Mouse (Mus musculus) left cerebral cortex, postnatal 25 days (tissue): Measurements from ENCODE around the gene Mrpl45. TPM values are rescaled to one million over a fixed set of nuclear protein-coding genes. Genes with fewer than 3 reads are reported as not detected.
"Not testable (repeated sequence)": the region's sequence is repeated elsewhere in the genome, so short reads cannot be mapped to it uniquely, and the experiment has no call there.

Source experiments
- DNase-seq, 2 experiments: peaks; one replicate each; pipeline ENCODE4 v3.0.0; 2022; ENCODE audit warnings: low spot score in 2 of 2, mixed read lengths in 1 of 2
- intact Hi-C: fragments of 180-260 bp; cut with DNase I; formaldehyde crosslinking; loops from one replicate; pipeline ENCODE4 v1.15.1; 2025
- total RNA-seq, 2 experiments: library from RNA; stranded (reverse); gene quantifications; 2 replicates each; pipeline ENCODE4 v1.2.3; 2021

Mrpl45 gene
- 10 to 100 TPM; 27.0 to 27.2 TPM for total RNA-seq

- peak; percentile 99 for DNase-seq
- intact Hi-C loops, result no loop called here
Observed at GRCm38 (mm10) chr11:97315504-97316503, at the start of gene Mrpl45. Gene Mrpl45, plus strand, starts transcription at chr11:97315716.

- DNase-seq, intact Hi-C loops: not testable (repeated sequence)
Observed at GRCm38 (mm10) chr11:97266544-97266943, 49.0 kb upstream of the Mrpl45 start.

- intact Hi-C loops, result not testable (repeated sequence)
Observed at GRCm38 (mm10) chr11:97270004-97270403, 45.5 kb upstream of the Mrpl45 start.

GRCm38 (mm10) chr11:97272835-97273234, 42.7 kb upstream of the Mrpl45 start:
- intact Hi-C loops, result no loop called here
- no peak for DNase-seq

More at GRCm38 (mm10) chr11:97270004-97270403, 45.5 kb upstream of the Mrpl45 start:
- not testable (repeated sequence) for DNase-seq

- no peak for DNase-seq
- intact Hi-C loops, result no loop called here
Observed at GRCm38 (mm10) chr11:97273613-97274012, 41.9 kb upstream of the Mrpl45 start.

GRCm38 (mm10) chr11:97274947-97275346, 40.6 kb upstream of the Mrpl45 start:
- intact Hi-C loops, result not testable (repeated sequence)

GRCm38 (mm10) chr11:97275349-97275748, 40.2 kb upstream of the Mrpl45 start:
- intact Hi-C loops, result no loop called here
- DNase-seq, result no peak

More at GRCm38 (mm10) chr11:97274947-97275346, 40.6 kb upstream of the Mrpl45 start:
- not testable (repeated sequence) for DNase-seq

- intact Hi-C loops, result no loop called here
- DNase-seq, result no peak
Observed at GRCm38 (mm10) chr11:97276019-97276418, 39.5 kb upstream of the Mrpl45 start.

GRCm38 (mm10) chr11:97277166-97277565, 38.4 kb upstream of the Mrpl45 start:
- intact Hi-C loops, result no loop called here
- DNase-seq, result no peak

- intact Hi-C loops, result loop anchor here (2.0 kb wide), 1 partner anchor 90 kb away; no protein-coding TSS in a partner anchor
- DNase-seq, result no peak
Observed at GRCm38 (mm10) chr11:97278456-97278855, 37.1 kb upstream of the Mrpl45 start.

GRCm38 (mm10) chr11:97279040-97279404, 36.5 kb upstream of the Mrpl45 start:
- no peak for DNase-seq
- intact Hi-C loops, result loop anchor here (2.0 kb wide), 1 partner anchor 90 kb away; no protein-coding TSS in a partner anchor

GRCm38 (mm10) chr11:97279405-97280215, 35.9 kb upstream of the Mrpl45 start:
- intact Hi-C loops, result loop anchor here (1.0 to 2.0 kb wide), 2 partner anchors 32 to 91 kb away; no protein-coding TSS in a partner anchor
- peak; percentile 42 to 64 for DNase-seq

GRCm38 (mm10) chr11:97280216-97280861, 35.2 kb upstream of the Mrpl45 start, which contains the start of gene Npepps:
Gene Npepps, minus strand, starts transcription at chr11:97280638.
- intact Hi-C loops, result loop anchor here (1.0 kb wide), 1 partner anchor 31 kb away; no protein-coding TSS in a partner anchor

GRCm38 (mm10) chr11:97282179-97282578, 33.3 kb upstream of the Mrpl45 start:
- no peak for DNase-seq
- intact Hi-C loops, result no loop called here

More at GRCm38 (mm10) chr11:97280216-97280861, 35.2 kb upstream of the Mrpl45 start, which contains the start of gene Npepps:
- DNase-seq, result peak; percentile 64 to 68

GRCm38 (mm10) chr11:97284854-97285253, 30.7 kb upstream of the Mrpl45 start:
- intact Hi-C loops, result no loop called here
- no peak for DNase-seq

- intact Hi-C loops, result no loop called here
Observed at GRCm38 (mm10) chr11:97285852-97286775, 29.4 kb upstream of the Mrpl45 start.

GRCm38 (mm10) chr11:97286973-97287372, 28.5 kb upstream of the Mrpl45 start:
- no peak for DNase-seq
- intact Hi-C loops, result no loop called here

More at GRCm38 (mm10) chr11:97285852-97286775, 29.4 kb upstream of the Mrpl45 start:
- peak in 1 of 2 experiments; percentile 10 for DNase-seq

GRCm38 (mm10) chr11:97287643-97288042, 27.9 kb upstream of the Mrpl45 start:
- intact Hi-C loops, result no loop called here
- no peak for DNase-seq
